Mouse (Mus musculus) heart, adult 2 months (tissue): ENCODE data around the gene Gm4792. TPM values are rescaled to one million over a fixed set of nuclear protein-coding genes. Genes with fewer than 3 reads are reported as not detected.

Source experiments
- DNase-seq, 2 experiments: peaks; one replicate each; pipeline ENCODE4 v3.0.0; 2021
- H3K27ac ChIP-seq: fragments of 200-600 bp; 2 replicates; pipeline ENCODE4 v1.8.1; 2022
- H3K27me3 ChIP-seq: fragments of 200-500 bp; 2 replicates; pipeline ENCODE4 v1.6.1; 2012; ENCODE audit warnings: mild to moderate bottlenecking, low read length, inconsistent platforms, mixed read lengths; ENCODE audit not compliant: control insufficient read depth, insufficient read depth
- H3K36me3 ChIP-seq: fragments of 200-500 bp; 2 replicates; pipeline ENCODE4 v1.6.1; 2012; ENCODE audit warnings: low read length, inconsistent platforms; ENCODE audit not compliant: control insufficient read depth, insufficient read depth
- H3K4me1 ChIP-seq: fragments of 200-500 bp; 2 replicates; pipeline ENCODE4 v1.6.1; 2011; ENCODE audit warnings: low read length; ENCODE audit not compliant: control insufficient read depth, insufficient read depth
- H3K4me3 ChIP-seq: fragments of 200-600 bp; 2 replicates; pipeline ENCODE4 v1.8.1; 2022
- H3K79me2 ChIP-seq: fragments of 200-500 bp; replicated peaks from 2 replicates; pipeline ENCODE4 v1.6.1; 2012; ENCODE audit warnings: mild to moderate bottlenecking, inconsistent platforms, low read length, moderate library complexity, mixed read lengths; ENCODE audit not compliant: control insufficient read depth, insufficient read depth
- H3K9ac ChIP-seq: fragments of 200-500 bp; 2 replicates; pipeline ENCODE4 v1.6.1; 2012; ENCODE audit warnings: low read depth, mild to moderate bottlenecking, control low read depth, inconsistent platforms, low read length, mixed read lengths
- CTCF ChIP-seq: fragments of 200-600 bp; IDR thresholded peaks from 2 replicates; pipeline ENCODE4 v1.8.1; 2022; ENCODE audit warnings: antibody characterized with exemption, mild to moderate bottlenecking, moderate library complexity
- EP300 ChIP-seq: fragments of 200-500 bp; IDR thresholded peaks from 2 replicates; pipeline ENCODE4 v1.6.1; 2011; ENCODE audit warnings: low read depth, low read length, control low read depth; ENCODE audit not compliant: insufficient read depth
- POLR2A ChIP-seq: fragments of 200-500 bp; IDR thresholded peaks from 2 replicates; pipeline ENCODE4 v1.6.1; 2011; ENCODE audit warnings: mild to moderate bottlenecking, low read depth, low read length, control low read depth; ENCODE audit not compliant: insufficient read depth
- WGBS: fragments of 180-500 bp; shearing (Covaris S2); methylation state at CpG from one replicate; pipeline ENCODE4 v1.1.7; 2018; 5-methylcytosine and 5-hydroxymethylcytosine counted together
- intact Hi-C: fragments of 180-260 bp; cut with DNase I; formaldehyde crosslinking; loops from one replicate; pipeline ENCODE4 v1.15.1; 2025
- polyA plus RNA-seq: library from polyadenylated mRNA; depleted of rRNA; stranded (reverse); fragments of >200 nt; gene quantifications from 2 replicates; pipeline ENCODE4 v1.2.3, GENCODE M21; 2012; rRNA removed
- total RNA-seq, 2 experiments: library from RNA; stranded (reverse); gene quantifications; 2 replicates each; pipeline ENCODE4 v1.2.3; 2021

Gm4792 gene
- total and polyA plus RNA-seq, 3 experiments = not detected

DNA sequence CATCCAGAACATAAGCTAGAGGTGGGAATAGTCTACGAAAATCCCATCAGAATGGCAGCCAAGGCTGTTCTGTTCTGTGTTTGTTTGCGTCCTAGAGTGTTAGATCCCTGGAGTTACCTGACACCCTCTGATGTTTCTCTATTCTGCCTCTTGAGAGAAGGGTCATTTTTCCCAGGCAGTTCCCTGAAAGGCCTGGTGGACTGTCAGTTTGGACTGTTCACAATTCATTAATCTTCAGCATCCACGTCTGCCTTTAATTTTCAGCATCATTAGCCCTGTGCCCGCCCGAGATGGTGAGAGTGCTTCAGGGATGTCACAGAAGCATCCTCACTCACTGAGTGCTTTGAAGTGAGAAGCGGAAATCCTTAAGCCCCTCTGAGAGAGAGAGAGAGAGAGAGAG is 42.8 kb downstream of the Gm4792 start:
- Histone ChIP-seq H3K79me2 (no peaks in the 10 kb centered on the region), H3K4me3 (no peak overlapping the region), H3K27me3 (no peaks in the 10 kb centered on the region), H3K36me3 (no peaks in the 10 kb centered on the region), H3K27ac (no peak overlapping the region), H3K4me1 (no peaks in the 10 kb centered on the region), H3K9ac (no peak overlapping the region)
- intact Hi-C loops = no loop called here
- WGBS = 84% methylated on average over 6 of the region's 6 CpGs
- no peak for TF ChIP-seq CTCF
- no peak for TF ChIP-seq POLR2A
- no peak for TF ChIP-seq EP300
- DNase-seq = no peak

DNA sequence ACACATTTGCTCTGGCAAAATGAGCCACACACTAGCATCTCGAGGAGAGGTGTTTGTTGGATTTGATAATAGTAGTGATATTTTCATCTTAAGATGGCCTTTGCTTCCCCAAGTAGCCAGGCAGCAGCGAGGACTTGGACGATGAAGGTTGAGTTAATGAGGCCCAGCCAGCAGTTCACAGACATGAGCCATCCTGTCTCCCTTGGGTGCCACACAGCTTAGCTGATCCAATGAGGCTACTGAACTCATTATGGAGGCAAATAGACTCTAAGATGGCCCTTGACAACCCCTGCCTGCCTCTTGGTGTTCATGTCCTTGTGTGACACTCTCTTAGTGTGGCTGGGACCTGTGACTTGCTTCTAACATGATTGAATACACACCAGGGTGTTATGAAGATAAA is 43.7 kb downstream of the Gm4792 start:
- Histone ChIP-seq H3K36me3 (no peaks in the 10 kb centered on the region), H3K4me1 (no peaks in the 10 kb centered on the region), H3K27me3 (no peaks in the 10 kb centered on the region), H3K27ac (no peak overlapping the region), H3K4me3 (no peak overlapping the region), H3K9ac (no peak overlapping the region), H3K79me2 (no peaks in the 10 kb centered on the region)
- intact Hi-C loops = no loop called here
- no peak for TF ChIP-seq CTCF
- TF ChIP-seq POLR2A = no peak
- no peak for TF ChIP-seq EP300
- WGBS = 85% methylated on average over 3 of the region's 3 CpGs
- no peak for DNase-seq

DNA sequence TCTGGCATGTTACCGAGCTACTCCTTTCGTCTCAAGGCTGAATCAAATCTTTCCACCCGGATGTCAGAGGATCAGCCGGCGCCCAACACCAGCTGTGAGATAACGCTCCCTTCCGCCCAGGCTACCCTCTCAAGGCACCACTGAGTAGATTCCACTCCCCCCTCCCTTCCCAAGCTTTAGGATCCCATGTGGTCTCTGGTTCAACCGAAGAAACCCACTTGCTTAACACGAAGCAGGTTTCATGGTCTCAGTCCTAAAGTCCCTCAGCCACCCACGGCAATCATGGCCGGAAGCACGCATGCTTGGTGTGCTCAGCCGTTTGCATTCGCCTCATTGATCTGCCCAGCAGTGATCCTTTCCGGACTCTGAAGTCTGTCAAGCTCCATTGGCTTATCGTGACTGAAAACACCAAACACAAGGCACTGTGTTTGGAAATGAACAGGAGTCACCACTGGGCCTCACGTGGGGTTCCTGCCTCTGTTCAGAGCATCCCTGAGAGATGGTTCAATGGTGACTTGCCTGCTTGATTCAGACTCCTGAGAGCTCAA is 45.2 kb downstream of the Gm4792 start:
- WGBS = 47% methylated on average over 17 of the region's 17 CpGs
- Histone ChIP-seq H3K27ac (no peak overlapping the region), H3K27me3 (no peaks in the 10 kb centered on the region), H3K36me3 (no peaks in the 10 kb centered on the region), H3K4me1 (no peaks in the 10 kb centered on the region), H3K79me2 (no peaks in the 10 kb centered on the region), H3K4me3 (no peak overlapping the region), H3K9ac (no peak overlapping the region)
- no peak for DNase-seq
- TF ChIP-seq EP300 (no peak), CTCF (no peak), POLR2A (no peak)
- intact Hi-C loops = no loop called here

DNA sequence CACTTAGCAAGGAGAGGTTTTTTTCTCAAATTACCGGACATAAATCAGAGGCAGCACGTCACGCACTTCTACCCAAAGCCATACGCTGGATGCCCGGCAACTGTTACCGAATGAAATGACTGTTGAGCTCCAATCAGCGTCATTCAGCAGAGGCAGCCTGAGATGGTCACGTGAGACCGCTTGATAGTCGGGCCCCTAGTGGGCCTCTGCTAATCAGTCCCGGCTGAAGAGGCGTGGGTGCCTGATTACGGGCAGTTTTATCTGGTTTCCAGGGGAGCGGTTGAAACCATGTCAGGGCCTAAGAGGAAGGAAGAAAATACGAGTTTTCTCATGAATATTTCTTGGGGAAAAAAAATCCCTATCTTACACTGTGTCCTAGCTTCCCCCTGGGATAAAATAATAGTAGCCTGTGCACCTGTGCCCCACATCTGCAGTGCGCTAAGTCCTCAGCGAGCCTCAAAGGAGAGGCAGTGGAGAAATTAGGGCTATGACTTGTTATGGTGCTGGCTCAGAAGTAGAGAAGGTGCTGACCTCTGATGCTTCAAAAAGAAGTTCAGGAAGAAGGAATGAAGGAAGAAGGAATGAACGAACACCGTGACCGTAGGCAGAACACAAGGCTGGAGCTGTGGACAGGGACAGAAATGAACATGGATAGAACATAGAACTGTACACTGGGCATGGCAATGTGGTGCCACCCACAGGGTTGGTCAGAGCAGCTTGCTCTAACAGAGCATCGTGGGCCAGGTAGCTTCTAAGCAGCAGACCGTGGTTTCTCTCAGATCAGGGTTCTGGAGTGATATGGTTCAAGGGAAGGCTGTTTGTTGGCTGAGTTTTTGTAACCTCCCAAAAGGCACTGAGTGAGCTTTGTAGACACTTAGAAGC is 48.7 kb downstream of the Gm4792 start:
- WGBS = 25% methylated on average over 22 of the region's 22 CpGs
- Histone ChIP-seq H3K4me1 (no peaks in the 10 kb centered on the region), H3K27me3 (no peaks in the 10 kb centered on the region), H3K4me3 (no peak overlapping the region), H3K79me2 (no peaks in the 10 kb centered on the region), H3K9ac (no peak overlapping the region), H3K36me3 (no peaks in the 10 kb centered on the region), H3K27ac (no peak overlapping the region)
- no peak for TF ChIP-seq CTCF
- TF ChIP-seq POLR2A = no peak
- no peak for TF ChIP-seq EP300
- intact Hi-C loops = no loop called here
- DNase-seq = peak; percentile 23 to 26

DNA sequence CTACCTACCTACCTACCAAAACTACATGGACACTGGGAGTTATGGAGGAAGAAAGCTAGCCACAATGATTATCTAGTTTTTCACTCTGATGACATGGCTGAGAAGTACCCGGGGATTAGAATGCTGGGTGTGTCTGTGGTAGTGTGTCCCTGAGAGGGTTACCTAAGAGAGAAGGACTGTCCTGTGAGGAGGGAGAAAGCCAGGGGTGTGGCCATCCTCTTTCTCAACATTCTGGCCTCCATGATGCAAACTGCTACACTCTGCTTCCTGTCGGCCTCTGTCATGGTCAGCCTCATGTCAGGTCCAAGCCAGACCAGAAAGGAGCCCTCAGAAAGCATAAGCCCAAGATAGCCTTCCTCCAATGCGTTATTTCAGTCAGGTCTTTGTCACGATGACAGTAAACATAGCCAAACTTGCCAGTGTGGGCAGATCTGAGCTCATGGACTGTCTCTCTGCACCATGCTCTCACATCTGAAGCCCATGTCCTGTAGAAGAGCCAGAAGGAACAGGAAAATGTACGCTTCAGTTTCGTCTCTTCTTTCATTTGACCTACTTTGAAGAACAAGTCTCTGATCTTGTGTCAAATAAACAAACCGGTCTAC is 50.7 kb downstream of the Gm4792 start:
- WGBS = 85% methylated on average over 7 of the region's 7 CpGs

More for the DNA sequence above, 50.7 kb downstream of the Gm4792 start:
- Histone ChIP-seq H3K27me3 (no peaks in the 10 kb centered on the region), H3K79me2 (no peaks in the 10 kb centered on the region), H3K4me1 (no peaks in the 10 kb centered on the region), H3K4me3 (no peak overlapping the region), H3K9ac (no peak overlapping the region), H3K36me3 (no peaks in the 10 kb centered on the region), H3K27ac (no peak overlapping the region)
- no peak for DNase-seq
- TF ChIP-seq EP300 = no peak
- no peak for TF ChIP-seq CTCF
- TF ChIP-seq POLR2A = no peak
- intact Hi-C loops = no loop called here

Other genes with a start within 250 kb of the Gm4792 start
- gene Nr2c1, start 150.7 kb downstream of the Gm4792 start, total RNA-seq = 1 to 10 TPM; 6.1 to 6.6 TPM
- 3.3 and 4.3 TPM in 2 replicates for gene Nr2c1, start 150.7 kb downstream of the Gm4792 start, polyA plus RNA-seq
- 100 to 1,000 TPM; 804 to 870 TPM for gene Ndufa12, start 100.0 kb downstream of the Gm4792 start, total RNA-seq
- gene Ndufa12, start 100.0 kb downstream of the Gm4792 start, polyA plus RNA-seq = 434 and 515 TPM in 2 replicates
- 10 to 100 TPM; 29.8 to 35.1 TPM for gene Tmcc3, start 13.2 kb upstream of the Gm4792 start, total RNA-seq
- 15.3 and 26.8 TPM in 2 replicates for gene Tmcc3, start 13.2 kb upstream of the Gm4792 start, polyA plus RNA-seq